Mouse (Mus musculus): ENCODE measurements around the gene Msmp. TPM values are rescaled to one million over a fixed set of nuclear protein-coding genes. Genes with fewer than 3 reads are reported as not detected.
"Not testable (repeated sequence)": the region's sequence is repeated elsewhere in the genome, so short reads cannot be mapped to it uniquely, and the experiment has no call there.

Msmp gene
- polyA plus RNA-seq, 1 experiment from 2014 or later, result 1.0 TPM

DNA sequence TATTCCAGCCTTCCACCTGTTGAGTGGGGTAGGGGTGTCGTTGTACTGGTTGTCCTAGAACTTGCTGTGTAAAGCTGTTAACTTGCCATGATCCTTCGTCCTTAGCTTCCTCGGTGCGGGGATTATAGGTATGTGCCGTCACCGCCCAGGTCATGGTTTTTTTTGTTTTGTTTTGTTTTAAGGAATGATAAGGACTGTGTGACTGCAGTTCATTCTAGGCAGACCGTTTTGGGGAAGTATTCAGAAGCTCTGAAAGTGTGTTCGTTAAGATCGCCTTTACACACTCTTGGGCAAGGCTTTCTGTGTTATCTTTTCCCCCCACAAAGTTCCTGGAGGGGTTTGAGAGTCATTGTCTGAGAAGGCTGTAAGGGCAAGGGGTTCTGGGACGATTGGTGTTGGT is 28.2 kb upstream of the Msmp start:
- H3K4me1 ChIP-seq (replicated peaks), result no peaks in the 10 kb centered on the region
- H3K36me3 ChIP-seq, result no peaks in the 10 kb centered on the region
- H3K9me3 ChIP-seq, result no peaks in the 10 kb centered on the region
- H3K4me3 ChIP-seq, result no peak overlapping the region
- 74% methylated on average over 10 of the region's 10 CpGs for WGBS
- H3K27ac ChIP-seq, result no peak overlapping the region
- H3K27me3 ChIP-seq (ENCODE audit: insufficient read depth, poor library complexity, severe bottlenecking), result no peaks in the 10 kb centered on the region
- no peak for DNase-seq (ENCODE audit: low spot score)

DNA sequence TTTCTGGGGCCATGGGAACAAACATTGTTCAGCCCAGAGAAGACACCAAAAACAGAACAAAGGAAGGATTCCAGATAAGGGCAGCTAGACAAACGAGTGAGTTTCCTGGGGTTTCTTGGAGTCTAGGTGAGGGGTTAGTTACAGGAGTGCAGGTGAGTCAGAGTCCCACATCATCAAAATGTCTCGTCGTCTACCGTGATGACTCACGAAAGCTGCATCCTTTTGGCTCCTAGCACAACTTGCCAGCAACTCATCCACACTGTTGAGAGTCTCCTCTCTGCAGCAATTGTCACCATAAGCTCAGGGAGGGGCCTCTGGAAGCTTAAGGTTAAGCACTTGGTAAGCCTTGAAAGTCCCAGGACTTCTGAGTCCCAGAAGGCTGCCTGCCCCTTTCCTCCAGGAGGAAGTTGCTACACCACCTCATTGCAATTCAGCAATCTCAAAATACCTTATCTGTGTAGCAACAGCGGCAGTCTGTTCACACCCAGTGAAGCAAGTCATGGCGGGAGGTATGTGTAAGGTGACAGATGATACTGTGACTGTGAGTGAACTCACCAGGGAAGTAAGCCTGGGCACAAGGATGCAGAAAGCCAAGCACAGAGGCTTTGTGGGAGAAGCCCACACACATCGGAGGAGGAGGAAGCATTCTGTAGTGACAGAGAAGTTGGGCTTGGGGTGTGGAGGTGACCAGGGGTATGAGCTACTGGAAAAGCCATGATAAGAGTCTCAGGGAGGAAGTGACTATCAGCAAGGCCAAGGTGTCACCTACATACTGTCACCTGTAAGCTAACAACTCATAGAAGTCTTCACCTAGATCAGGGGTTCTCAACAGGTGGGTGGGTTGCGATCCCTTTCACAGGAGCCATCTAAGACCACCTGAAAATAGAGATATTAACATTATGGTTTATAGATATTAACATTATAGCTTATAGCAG is 20.7 kb upstream of the Msmp start:
- WGBS, result 79% methylated on average over 9 of the region's 9 CpGs
- Histone ChIP-seq H3K9me3 (no peaks in the 10 kb centered on the region), H3K4me3 (no peak overlapping the region)

GRCm38 (mm10) chr4:43604099-43604498 is 19.8 kb upstream of the Msmp start:
- H3K9me3 ChIP-seq, result no peaks in the 10 kb centered on the region
- no peaks in the 10 kb centered on the region for H3K27me3 ChIP-seq (ENCODE audit: insufficient read depth, poor library complexity, severe bottlenecking)
- no peak for DNase-seq (ENCODE audit: low spot score)
- no peaks in the 10 kb centered on the region for H3K36me3 ChIP-seq
- H3K4me3 ChIP-seq, result no peak overlapping the region
- WGBS, result 71% methylated on average over 3 of the region's 3 CpGs
- no peak overlapping the region for H3K27ac ChIP-seq
- no peaks in the 10 kb centered on the region for H3K4me1 ChIP-seq (replicated peaks)

More for the DNA sequence above, 20.7 kb upstream of the Msmp start:
- Histone ChIP-seq H3K4me1 (replicated peaks) (no peaks in the 10 kb centered on the region), H3K27me3 (ENCODE audit: insufficient read depth, poor library complexity, severe bottlenecking) (no peaks in the 10 kb centered on the region), H3K27ac (no peak overlapping the region), H3K36me3 (no peaks in the 10 kb centered on the region)
- no peak for DNase-seq (ENCODE audit: low spot score)

GRCm38 (mm10) chr4:43600195-43600934 is 16.1 kb upstream of the Msmp start:
- Histone ChIP-seq H3K4me1 (replicated peaks) (no peaks in the 10 kb centered on the region), H3K9me3 (no peaks in the 10 kb centered on the region), H3K27me3 (ENCODE audit: insufficient read depth, poor library complexity, severe bottlenecking) (no peaks in the 10 kb centered on the region), H3K36me3 (no peaks in the 10 kb centered on the region), H3K4me3 (no peak overlapping the region), H3K27ac (no peak overlapping the region)
- WGBS, result 85% methylated on average over 9 of the region's 9 CpGs
- DNase-seq (ENCODE audit: low spot score), result no peak

GRCm38 (mm10) chr4:43598650-43599380 is 14.5 kb upstream of the Msmp start:
- Histone ChIP-seq H3K36me3 (no peaks in the 10 kb centered on the region), H3K4me3 (no peak overlapping the region), H3K9me3 (no peaks in the 10 kb centered on the region), H3K27me3 (ENCODE audit: insufficient read depth, poor library complexity, severe bottlenecking) (no peaks in the 10 kb centered on the region), H3K27ac (no peak overlapping the region), H3K4me1 (replicated peaks) (no peaks in the 10 kb centered on the region)
- no peak for DNase-seq (ENCODE audit: low spot score)
- WGBS, result 84% methylated on average over 7 of the region's 7 CpGs

DNA sequence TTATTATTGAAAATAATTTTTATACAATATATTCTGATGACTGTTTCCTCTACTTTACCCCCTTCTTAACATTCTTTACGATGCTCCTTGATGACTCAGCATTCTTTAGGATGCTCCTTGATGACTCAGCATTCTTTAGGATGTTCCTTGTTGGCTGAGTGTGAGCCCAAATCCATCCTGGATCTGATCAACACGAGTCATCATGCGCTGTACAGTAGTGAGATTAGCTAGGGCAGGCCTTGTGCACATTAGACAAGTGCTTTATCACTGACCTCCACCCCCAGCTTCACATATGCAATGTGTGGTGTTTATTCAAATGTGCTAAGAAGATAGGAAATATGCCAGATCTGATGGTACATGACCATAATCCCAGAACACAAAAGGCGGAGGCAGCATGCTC is 13.9 kb upstream of the Msmp start:
- WGBS, result 85% methylated on average over 4 of the region's 4 CpGs
- Histone ChIP-seq H3K27ac (no peak overlapping the region), H3K9me3 (no peaks in the 10 kb centered on the region), H3K27me3 (ENCODE audit: insufficient read depth, poor library complexity, severe bottlenecking) (no peaks in the 10 kb centered on the region), H3K4me1 (replicated peaks) (0 out of 2 replicates have a peak, but pooled peaks cover 3% of the 10 kb centered on the region), H3K36me3 (no peaks in the 10 kb centered on the region), H3K4me3 (no peak overlapping the region)
- no peak for DNase-seq (ENCODE audit: low spot score)

DNA sequence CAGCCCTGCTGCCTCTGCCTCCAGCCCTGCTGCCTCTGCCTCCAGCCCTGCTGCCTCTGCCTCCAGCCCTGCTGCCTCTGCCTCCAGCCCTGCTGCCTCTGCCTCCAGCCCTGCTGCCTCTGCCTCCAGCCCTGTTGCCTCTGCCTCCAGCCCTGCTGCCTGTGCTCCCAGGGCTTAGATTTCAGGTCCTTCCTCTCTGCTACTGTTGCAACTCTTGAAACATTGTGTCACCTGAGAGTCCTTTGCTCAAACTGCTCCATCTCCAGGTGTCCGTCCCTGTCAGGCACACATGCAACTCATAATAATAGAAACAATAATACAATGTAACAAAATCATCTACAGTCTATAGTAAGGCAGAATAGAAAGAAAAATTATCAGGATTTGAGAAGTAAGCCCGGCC is 12.3 kb upstream of the Msmp start:
- DNase-seq (ENCODE audit: low spot score); H3K27ac ChIP-seq; H3K27me3 ChIP-seq (ENCODE audit: insufficient read depth, poor library complexity, severe bottlenecking); H3K36me3 ChIP-seq; H3K4me3 ChIP-seq; H3K4me1 ChIP-seq (replicated peaks); H3K9me3 ChIP-seq: not testable (repeated sequence)
- 83% methylated on average over 2 of the region's 2 CpGs for WGBS

GRCm38 (mm10) chr4:43593453-43593852 is 9.2 kb upstream of the Msmp start:
- no peaks in the 10 kb centered on the region for H3K27me3 ChIP-seq (ENCODE audit: insufficient read depth, poor library complexity, severe bottlenecking)
- DNase-seq (ENCODE audit: low spot score), result no peak
- no peaks in the 10 kb centered on the region for H3K36me3 ChIP-seq
- H3K27ac ChIP-seq, result no peak overlapping the region
- 76% methylated on average over 3 of the region's 3 CpGs for WGBS
- 0 out of 2 replicates have a peak, but pooled peaks cover 3% of the 10 kb centered on the region for H3K4me1 ChIP-seq (replicated peaks)
- no peak overlapping the region for H3K4me3 ChIP-seq
- no peaks in the 10 kb centered on the region for H3K9me3 ChIP-seq

DNA sequence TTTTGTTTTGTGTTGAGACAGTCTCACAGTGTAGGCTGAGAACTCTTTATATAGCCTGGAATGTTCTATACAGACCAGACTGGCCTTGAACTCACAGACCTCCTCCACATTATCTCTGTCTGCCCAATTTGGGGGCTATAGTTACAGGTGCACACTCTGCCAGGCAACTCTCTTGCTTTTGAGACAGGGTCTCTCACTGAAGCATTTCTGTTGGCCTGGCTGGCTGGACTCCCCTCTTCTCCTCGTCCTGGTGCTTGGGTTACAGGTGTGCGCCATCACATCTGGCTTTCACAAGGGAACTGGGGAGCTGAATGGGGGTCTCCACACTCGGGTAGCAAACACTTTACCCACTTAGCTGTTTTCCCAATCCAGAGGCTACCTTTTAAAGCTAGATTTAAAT is 7.7 kb upstream of the Msmp start:
- Histone ChIP-seq H3K27ac (no peak overlapping the region), H3K27me3 (ENCODE audit: insufficient read depth, poor library complexity, severe bottlenecking) (no peaks in the 10 kb centered on the region), H3K4me1 (replicated peaks) (0 out of 2 replicates have a peak, but pooled peaks cover 5% of the 10 kb centered on the region), H3K36me3 (no peaks in the 10 kb centered on the region), H3K4me3 (no peak overlapping the region), H3K9me3 (no peaks in the 10 kb centered on the region)
- WGBS, result 80% methylated on average over 3 of the region's 3 CpGs
- no peak for DNase-seq (ENCODE audit: low spot score)

DNA sequence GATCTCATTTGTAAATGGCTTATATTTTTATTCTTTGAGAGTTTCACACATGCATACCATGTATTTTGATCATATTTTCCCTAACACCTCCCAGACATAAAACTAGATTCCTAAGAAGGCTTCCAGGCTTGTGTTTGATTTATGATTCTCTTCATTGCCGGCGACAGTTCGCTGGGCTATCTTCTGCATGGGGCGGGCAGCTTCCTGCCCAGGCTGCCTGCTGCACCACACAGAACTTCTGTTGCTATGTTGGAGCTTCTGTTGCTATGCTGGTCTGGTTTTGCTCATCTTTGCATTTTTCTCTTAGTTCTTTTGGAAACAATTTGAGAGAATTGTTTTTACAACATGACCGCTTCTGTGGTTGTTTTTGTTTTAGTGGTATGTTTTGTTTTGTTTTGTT is 7.2 kb upstream of the Msmp start:
- Histone ChIP-seq H3K4me3 (no peak overlapping the region), H3K36me3 (no peaks in the 10 kb centered on the region), H3K27me3 (ENCODE audit: insufficient read depth, poor library complexity, severe bottlenecking) (no peaks in the 10 kb centered on the region), H3K27ac (no peak overlapping the region), H3K9me3 (no peaks in the 10 kb centered on the region), H3K4me1 (replicated peaks) (peaks cover 6% of the 10 kb centered on the region)
- no peak for DNase-seq (ENCODE audit: low spot score)
- WGBS, result 85% methylated on average over 5 of the region's 5 CpGs

DNA sequence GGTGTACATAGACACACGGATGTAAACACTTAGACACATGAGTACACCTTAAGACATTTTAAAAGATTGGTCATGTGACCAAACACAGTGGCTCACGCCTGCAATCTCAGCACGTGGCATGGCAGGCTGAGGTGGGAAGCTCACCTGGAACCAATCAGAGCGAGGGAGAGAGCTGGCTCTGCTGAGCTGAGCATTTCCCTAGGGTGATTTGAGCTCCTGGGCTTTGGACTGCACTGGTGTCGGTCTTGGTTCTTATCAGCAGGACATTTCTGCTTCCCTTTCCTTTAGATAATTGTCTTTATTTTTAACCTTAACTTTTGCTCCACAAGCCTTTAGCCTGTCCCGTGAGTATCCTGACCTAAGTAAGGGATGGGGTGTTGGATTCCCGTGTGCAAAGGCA is 3.4 kb upstream of the Msmp start:
- Histone ChIP-seq H3K9me3 (no peaks in the 10 kb centered on the region), H3K27me3 (ENCODE audit: insufficient read depth, poor library complexity, severe bottlenecking) (no peaks in the 10 kb centered on the region), H3K36me3 (peaks cover 24% of the 10 kb centered on the region), H3K27ac (no peak overlapping the region), H3K4me3 (no peak overlapping the region), H3K4me1 (replicated peaks) (peaks cover 29% of the 10 kb centered on the region)
- DNase-seq (ENCODE audit: low spot score), result no peak
- WGBS, result 66% methylated on average over 7 of the region's 7 CpGs

DNA sequence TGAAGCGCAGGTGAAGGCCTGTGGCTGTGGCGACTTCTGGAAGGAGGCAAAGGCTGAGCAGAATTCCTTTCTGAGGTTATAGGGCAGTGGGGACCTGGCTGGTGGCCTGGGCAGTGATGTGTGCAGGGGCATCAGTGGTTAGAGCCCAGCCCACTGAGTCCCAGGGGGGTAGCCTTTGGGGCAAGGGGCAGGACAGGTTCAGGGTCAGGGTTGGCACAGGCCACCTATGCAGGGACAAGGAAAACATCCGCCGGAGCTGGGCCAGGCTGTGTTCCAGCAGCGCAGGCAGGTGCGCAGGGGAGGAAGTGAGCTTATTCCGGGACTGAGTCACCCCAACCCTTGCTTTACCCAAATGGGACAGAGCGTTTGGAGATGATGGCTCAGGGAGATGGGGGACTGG is 2.1 kb upstream of the Msmp start:
- 75% methylated on average over 8 of the region's 8 CpGs for WGBS
- Histone ChIP-seq H3K36me3 (peaks cover 37% of the 10 kb centered on the region), H3K27me3 (ENCODE audit: insufficient read depth, poor library complexity, severe bottlenecking) (no peaks in the 10 kb centered on the region), H3K27ac (0 out of 2 replicates have a peak overlapping the region, but pooled peaks have one; percentile 3), H3K4me3 (no peak overlapping the region), H3K9me3 (no peaks in the 10 kb centered on the region), H3K4me1 (replicated peaks) (peaks cover 29% of the 10 kb centered on the region)
- no peak for DNase-seq (ENCODE audit: low spot score)

Measured in hindbrain, embryonic 10.5 days (tissue).